Mouse (Mus musculus): ENCODE data around the gene Nolc1. TPM values are rescaled to one million over a fixed set of nuclear protein-coding genes. Genes with fewer than 3 reads are reported as not detected.

Gene Nolc1
- total and polyA plus RNA-seq, 3 experiments, result 5.8 to 72.2 (median 44.6) TPM

DNA sequence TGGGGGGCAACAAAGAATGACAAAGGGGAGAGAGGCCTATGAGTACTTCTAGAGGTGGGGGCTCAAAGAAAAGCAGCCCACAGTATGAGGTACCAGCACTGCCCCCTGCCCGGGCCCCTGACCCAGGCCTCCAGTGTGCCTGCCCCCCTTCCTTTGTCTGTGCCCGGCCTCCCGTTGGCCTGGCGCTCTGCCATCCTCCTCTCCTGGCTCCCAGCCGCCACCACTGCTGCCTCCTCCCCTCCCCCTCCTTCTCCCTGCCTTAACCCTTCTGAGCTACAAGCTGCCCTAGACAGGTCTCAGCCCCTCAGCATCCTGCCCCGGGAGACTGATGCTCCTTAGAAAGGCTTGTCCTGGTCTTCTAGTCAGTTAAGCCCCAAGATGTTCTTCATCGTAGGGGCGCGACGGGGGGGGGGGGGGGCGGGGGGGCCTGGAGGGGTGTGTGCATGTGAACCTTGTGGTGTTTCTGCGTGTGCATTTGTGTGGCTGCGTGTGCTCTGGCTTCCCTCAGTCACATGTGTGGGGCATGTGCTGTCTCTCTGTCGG, 33.7 kb upstream of the Nolc1 start:
- peak; percentile 91 for DNase-seq

- DNase-seq, result peak; percentile 56
These were observed 33.1 kb upstream of the Nolc1 start for GRCm38 (mm10) chr19:46042476-46043011.

GRCm38 (mm10) chr19:46043380-46043779, 32.3 kb upstream of the Nolc1 start:
- DNase-seq, result peak; percentile 31

GRCm38 (mm10) chr19:46044271-46044992, 31.2 kb upstream of the Nolc1 start, which contains the start of gene Pprc1:
Gene Pprc1, plus strand, starts transcription at chr19:46044886.
- peak; percentile 71 for DNase-seq

- DNase-seq, result peak; percentile 95
These were observed 30.5 kb upstream of the Nolc1 start, which contains the start of gene Ldb1 for GRCm38 (mm10) chr19:46044993-46045695. Gene Ldb1, minus strand, starts transcription at chr19:46045214.

GRCm38 (mm10) chr19:46045696-46046311, 29.9 kb upstream of the Nolc1 start:
- peak; percentile 75 for DNase-seq

GRCm38 (mm10) chr19:46046621-46047025, 29.0 kb upstream of the Nolc1 start:
- DNase-seq, result no peak

DNA sequence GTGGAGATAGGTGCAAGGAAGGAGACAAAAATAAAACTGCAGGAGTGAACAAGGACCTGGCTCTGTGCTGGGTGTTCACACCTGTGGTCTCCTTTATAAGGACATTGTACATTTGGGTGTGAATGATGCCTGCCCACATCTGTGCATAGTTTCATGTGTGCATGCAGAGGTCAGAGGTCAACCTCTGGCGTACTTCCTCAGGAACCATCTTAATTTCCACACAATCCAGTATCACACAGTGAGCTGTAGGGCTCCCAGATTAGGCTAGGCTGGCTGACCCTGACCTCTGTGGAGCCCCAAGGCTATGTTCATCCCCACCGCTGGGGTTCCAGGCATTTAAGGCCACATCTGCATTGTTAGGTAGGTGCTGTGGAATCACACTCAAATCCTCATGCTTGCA, 28.2 kb upstream of the Nolc1 start:
- DNase-seq, result no peak

GRCm38 (mm10) chr19:46049129-46049528, 26.5 kb upstream of the Nolc1 start:
- DNase-seq, result no peak

DNA sequence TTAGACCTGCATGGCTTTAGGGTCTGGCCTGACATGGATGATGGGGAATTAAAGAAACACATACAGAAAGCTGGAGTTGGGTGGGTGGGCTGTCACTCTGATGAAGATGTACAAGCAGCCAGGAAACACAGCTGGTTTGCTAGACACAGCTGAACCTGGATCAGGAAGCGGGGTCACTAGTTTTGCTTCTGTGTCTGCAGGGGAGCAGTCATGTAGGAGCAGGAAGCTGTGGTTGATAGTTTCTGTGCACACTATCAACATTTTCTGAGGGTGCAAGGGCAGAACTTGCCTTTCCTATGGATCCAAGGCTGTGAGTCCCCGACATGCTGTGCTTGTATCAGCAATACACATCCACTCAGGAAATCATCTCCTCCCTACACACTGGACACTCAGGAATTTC, 25.2 kb upstream of the Nolc1 start:
- DNase-seq, result no peak

DNA sequence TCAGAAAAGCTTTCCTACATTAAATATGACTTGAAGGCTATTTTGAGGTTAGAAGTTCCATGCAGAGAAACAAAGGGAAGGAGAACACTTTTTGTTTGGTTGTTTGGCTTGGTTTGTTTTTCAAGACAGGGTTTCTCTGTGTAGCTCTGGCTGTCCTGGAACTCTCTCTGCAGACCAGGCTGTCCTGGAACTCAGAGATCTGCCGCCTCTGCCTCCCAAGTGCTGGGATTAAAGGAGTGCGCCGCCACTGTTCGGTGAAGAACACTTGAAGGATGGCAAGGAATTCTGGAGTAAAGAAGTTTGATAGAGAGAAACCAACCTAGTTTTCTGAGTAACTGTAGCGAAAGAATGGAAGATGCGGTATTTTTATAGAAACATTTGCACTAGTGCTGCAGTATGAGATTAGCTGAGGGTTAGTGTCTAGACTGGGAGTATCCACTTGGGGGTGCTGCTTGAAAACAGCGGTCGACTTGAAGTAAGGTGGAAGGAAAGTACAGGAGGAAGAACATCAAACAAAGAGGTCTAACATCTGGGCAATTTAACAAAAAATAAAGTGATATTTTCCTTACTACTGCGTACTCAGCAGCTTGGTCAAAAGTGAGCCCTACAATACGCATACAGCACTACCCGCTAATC, 19.8 kb upstream of the Nolc1 start:
- DNase-seq, result no peak

DNA sequence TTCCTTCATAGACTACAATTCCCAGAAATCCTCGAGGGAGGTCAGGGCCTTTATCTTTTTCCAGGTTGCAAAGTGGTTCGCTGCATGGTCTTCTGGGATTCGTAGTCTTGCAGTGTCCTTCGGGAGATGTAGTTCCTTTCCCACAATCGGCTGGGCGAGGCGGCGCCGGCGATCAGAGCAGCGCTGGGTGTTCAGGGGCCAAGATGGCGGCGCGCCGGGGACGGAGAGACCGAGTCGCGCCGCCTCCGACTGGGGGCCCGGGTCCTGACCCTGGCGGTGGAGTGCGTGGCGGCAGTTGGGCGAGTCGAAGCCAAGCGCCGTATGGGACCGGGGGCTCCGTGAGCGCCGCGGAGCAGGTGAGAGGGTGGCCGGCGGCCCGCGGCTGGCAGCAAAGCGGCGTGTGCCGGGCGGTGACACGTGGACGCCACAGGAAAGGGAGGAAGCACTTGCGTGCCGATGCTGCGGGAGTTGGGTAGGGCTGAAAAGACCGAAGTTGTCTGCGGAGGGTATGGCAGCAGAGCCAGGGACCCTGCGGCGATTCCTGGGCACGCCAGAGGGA, 19.2 kb upstream of the Nolc1 start:
- DNase-seq, result peak; percentile 96

GRCm38 (mm10) chr19:46056947-46057607, 18.6 kb upstream of the Nolc1 start:
- DNase-seq, result peak; percentile 91

GRCm38 (mm10) chr19:46058466-46058865, 17.2 kb upstream of the Nolc1 start:
- no peak for DNase-seq

DNA sequence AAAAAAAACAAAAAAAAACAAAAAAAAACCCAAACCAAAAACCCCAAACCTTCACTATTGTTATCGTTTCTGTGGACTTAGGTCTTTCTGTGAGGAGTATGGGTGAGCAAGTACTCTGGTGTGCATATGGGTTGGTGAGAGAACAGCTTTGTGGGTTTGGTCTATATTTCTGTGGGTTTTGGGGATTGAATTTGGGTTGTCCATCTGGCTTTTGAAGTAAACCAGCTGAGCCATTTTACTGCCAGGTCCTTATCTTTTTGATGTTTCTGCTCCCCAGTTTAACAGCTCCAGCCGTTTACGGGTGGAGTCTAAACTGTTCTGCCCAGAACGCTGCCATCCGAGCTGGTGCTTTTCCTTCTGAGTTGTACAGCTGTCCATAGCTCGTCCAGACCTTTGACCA, 14.8 kb upstream of the Nolc1 start:
- no peak for DNase-seq

DNA sequence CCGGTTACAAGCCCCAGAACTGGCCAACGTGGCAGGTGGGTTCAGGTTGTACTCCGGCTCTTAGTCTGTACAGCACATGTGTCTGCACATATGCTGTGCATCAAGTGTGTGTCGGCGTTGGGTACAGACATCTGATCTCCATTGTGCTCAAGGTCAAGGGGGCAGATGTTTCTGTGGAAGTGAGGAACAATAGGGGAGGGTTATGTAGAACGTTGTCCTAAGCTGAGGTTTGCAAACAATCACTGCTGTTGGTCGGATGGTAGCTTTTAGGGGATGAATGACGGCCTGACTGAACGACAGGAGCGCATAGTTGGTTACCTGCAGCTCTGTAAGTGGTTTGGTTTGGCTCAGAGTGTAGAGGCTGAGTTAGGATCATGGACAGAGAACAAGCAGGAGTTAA, 7.6 kb upstream of the Nolc1 start:
- DNase-seq, result no peak

DNA sequence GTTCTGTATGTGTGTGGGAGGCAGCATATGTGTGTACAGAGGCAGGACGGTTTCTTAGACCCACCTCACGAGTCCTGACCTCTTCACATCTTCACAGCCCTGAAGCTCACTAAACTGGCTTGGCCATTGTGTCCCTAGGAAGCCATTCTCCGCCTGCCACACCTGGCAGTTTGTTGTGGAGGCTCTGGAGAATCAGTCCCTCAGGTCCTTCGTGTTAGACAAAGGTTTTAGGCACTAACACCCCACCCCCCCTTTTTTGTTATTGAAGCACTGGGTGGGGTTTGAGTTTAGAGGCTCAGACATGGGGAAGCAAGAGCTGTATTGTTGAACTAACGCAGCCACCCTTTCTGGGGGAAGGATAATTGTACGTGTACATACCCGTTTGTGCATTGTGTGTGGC, 2.4 kb upstream of the Nolc1 start:
- no peak for DNase-seq

- DNase-seq, result no peak
These were observed 1.4 kb upstream of the Nolc1 start for GRCm38 (mm10) chr19:46074266-46074665.

GRCm38 (mm10) chr19:46078535-46078934, 2.9 kb downstream of the Nolc1 start:
- no peak for DNase-seq

GRCm38 (mm10) chr19:46085185-46085584, 9.5 kb downstream of the Nolc1 start:
- DNase-seq, result no peak

- DNase-seq, result peak; percentile 33
These were observed 10.7 kb downstream of the Nolc1 start for GRCm38 (mm10) chr19:46086337-46086736.

Data from adrenal gland, adult 2 months (tissue).